Comparison of ENCODE assay signal across 9 mouse cellular contexts in the genomic region with DNA sequence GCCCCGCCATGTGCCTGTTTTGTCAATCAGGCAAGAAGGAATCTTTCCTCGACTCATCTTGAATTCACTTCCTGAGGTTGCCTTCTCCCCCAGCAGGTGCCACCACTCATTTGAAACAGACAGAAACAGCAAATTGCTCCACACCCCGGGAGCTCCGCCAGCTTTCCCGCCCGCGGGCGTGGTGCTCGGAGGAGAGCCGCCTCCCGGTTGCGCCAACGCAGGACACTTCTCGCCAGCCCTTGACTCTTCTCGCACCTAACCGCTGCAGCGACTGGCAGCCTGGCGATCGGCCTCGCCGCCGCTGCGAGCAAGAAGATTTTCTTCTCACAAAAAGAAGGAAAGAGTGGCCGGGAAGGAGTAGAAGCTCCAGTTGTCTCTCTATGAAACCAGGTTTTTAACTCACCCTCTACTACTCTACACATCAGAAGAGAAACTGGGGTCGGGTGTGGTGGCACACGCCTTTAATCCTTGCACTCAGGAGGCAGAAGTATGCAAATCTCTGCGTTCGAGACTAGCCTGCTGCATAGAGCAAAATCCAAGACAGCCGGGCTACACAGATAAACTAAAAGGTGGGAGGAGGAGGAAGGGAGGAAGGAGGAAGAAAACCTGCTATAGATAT. TPM values are rescaled to one million over a fixed set of nuclear protein-coding genes. Genes with fewer than 3 reads are reported as not detected.
DNase-seq lines count a peak whose midpoint lies in the region; ATAC-seq and TF ChIP-seq lines count a peak whose summit lies in the region.
"Had no signal": no experiment of that assay in that cellular context is flagged by ENCODE, and none has a peak within 500 bp of the region (broad histone marks: within the 10 kb centered on the region; RNA-seq: fewer than 3 reads in every experiment).

No protein-coding gene starts in this region.

- peak; percentile 87 for DNase-seq in 3134 (ENCODE audit: extremely low read depth, insufficient read length, low spot score)
- peak; percentile 92 to 94 for DNase-seq in gastrocnemius, adult 8-10 months (ENCODE audit: low spot score in 2 of 2)
- peak; percentile 69 to 79 for DNase-seq in left cerebral cortex, adult 2 months (ENCODE audit: extremely low spot score in 1 of 2, low spot score in 2 of 2)
- peak; percentile 62 for DNase-seq in right cerebral cortex, postnatal 4 days

- TF ChIP-seq CTCF in left cerebral cortex, adult 2 months (IDR thresholded peaks at IDR 0.05) = peak; percentile 30

- no peaks in the 10 kb centered on the region for H3K36me3 ChIP-seq in hindbrain, embryonic 13.5 days

- H3K4me3 ChIP-seq in brown adipose tissue, adult 24 weeks (ENCODE audit: insufficient read depth, low read depth, low read length) = peak overlapping the region; percentile 50
- H3K4me3 ChIP-seq in hindbrain, embryonic 13.5 days = peak overlapping the region; percentile 34
- H3K4me3 ChIP-seq in left cerebral cortex, adult 2 months = peak overlapping the region; percentile 39

- intact Hi-C loops in left cerebral cortex, adult 2 months (cut with DNase I) = loop anchor here (2.0 to 10.0 kb wide), 2 partner anchors 46 to 598 kb away; no protein-coding TSS in a partner anchor

- H3K9ac ChIP-seq in hindbrain, embryonic 13.5 days = peak overlapping the region; percentile 72

- 0 out of 2 replicates have a peak overlapping the region, but pooled peaks have one; percentile 4 for H3K27ac ChIP-seq in brown adipose tissue, adult 24 weeks (replicated peaks; ENCODE audit: low read depth, low read length)
- peak overlapping the region; percentile 40; the same call in 1 of the 2 replicates for H3K27ac ChIP-seq in hindbrain, embryonic 13.5 days
- H3K27ac ChIP-seq in left cerebral cortex, adult 2 months = 0 out of 2 replicates have a peak overlapping the region, but pooled peaks have one; percentile 2

- no peaks in the 10 kb centered on the region for H3K9me3 ChIP-seq in hindbrain, embryonic 13.5 days

- peaks cover 13% of the 10 kb centered on the region for H3K4me1 ChIP-seq in brown adipose tissue, adult 24 weeks (ENCODE audit: control insufficient read depth, insufficient read depth, insufficient read length, low read length)
- peaks cover 45% of the 10 kb centered on the region for H3K4me1 ChIP-seq in hindbrain, embryonic 13.5 days (replicated peaks)

- no peak for ATAC-seq in hindbrain, embryonic 13.5 days (ENCODE audit: low FRiP score)
- ATAC-seq in megakaryocyte, adult 5-6 weeks (ENCODE audit: poor library complexity, severe bottlenecking) = 0 out of 2 replicates have a peak, but pooled peaks have one; percentile 35
- ATAC-seq in inflammation-experienced regulatory T-cells, adult 6 months = no peak
- ATAC-seq: Patski had no signal

- WGBS in hindbrain, embryonic 13.5 days = 2% methylated on average over 29 of the region's 29 CpGs

- peak overlapping the region; percentile 63 for H3K4me2 ChIP-seq in hindbrain, embryonic 13.5 days

- H3K27me3 ChIP-seq in hindbrain, embryonic 13.5 days = peaks cover 10% of the 10 kb centered on the region; the same call in 1 of the 2 replicates
- H3K27me3 ChIP-seq: Patski had no signal

RNA-seq across cellular contexts. Expression of a gene that starts 2.8 kb away (rescaled TPM):
- polyA plus RNA-seq in brown adipose tissue, adult 24 weeks (2012; ENCODE audit: insufficient read depth, insufficient read length, missing spikeins) = 12.8 and 14.5 TPM in 2 replicates
- 10 to 100 TPM; 42.9 to 60.8 (median 51.4) TPM for total RNA-seq in gastrocnemius, adult 8-10 months (2022)
- polyA plus RNA-seq in hindbrain, embryonic 13.5 days (2015; fragmentation: Nextera tagmentation; extraction: Ambion mirVana) = 40.0 and 41.1 TPM in 2 replicates
- 10 to 100 TPM; 52.3 to 54.6 TPM for total RNA-seq in left cerebral cortex, adult 2 months (2021)
- total RNA-seq in megakaryocyte, adult 5-6 weeks (2015) = not detected in 2 replicates
- total RNA-seq in megakaryocyte, adult 5-6 weeks (2017) = not detected in 2 replicates
- not detected for polyA plus RNA-seq in inflammation-experienced regulatory T-cells, adult 6 months (2017; shearing (Covaris generic))

Comparison
In these comparisons a context has a peak if more than half of its experiments do, and no peak if none do; other contexts are left out.
1. RNA of a gene that starts 2.8 kb away (total RNA-seq): 42.9 to 60.8 TPM in gastrocnemius, adult 8-10 months and 52.3 to 54.6 TPM in left cerebral cortex, adult 2 months; not detected in megakaryocyte, adult 5-6 weeks; every median in the first group is over 10 times any median in the second.
2. Peak in every context shown above with its lines, with median percentiles within 50 percentile points of each other: DNase-seq, H3K27ac ChIP-seq and H3K4me3 ChIP-seq.